Mouse (Mus musculus): ENCODE results near the gene Fbln5.

Gene Fbln5

DNA sequence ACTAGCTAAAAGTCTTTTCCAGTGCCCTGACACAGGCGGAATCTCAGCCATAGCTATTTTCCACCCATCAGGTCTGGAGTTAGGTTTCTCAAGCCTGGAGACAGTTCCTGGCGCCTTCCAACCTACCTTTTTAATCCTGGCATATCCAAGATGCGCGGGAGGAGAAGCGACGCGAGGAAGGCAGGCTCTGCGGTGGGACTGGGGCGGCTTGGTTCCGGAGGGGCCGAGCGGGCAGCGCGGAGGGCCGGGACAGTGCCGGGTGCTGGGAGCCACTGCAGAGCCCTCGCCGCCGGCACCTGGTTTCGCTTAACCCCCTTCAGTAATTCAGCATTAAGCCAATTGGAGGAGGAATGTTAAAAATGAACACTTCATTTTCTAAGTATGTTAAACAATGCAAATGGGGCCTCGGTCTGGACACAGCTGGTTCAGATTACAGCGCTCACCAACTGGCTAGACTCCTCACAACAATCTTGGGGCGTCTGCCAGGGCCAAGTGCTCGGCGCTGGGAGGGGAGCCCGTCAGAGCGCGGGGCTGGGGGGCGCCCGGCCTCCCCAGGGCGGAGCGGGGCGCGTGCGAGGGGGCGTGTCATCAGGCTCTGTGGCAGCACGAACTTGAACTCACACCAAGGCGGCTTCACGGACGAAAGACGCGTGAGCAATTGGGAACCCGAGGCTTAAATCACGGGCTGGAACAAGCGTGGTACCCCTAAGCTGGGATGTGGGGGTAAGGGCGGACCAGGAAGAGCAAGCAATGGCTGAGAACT lies at the start of gene Fbln5:
Gene Fbln5 (minus strand): TSS at position 448 of the 763 bp plus-strand sequence.
- H3K27me3 ChIP-seq (ENCODE audit: insufficient read depth, low read length), result peaks cover 48% of the 10 kb centered on the region
- TF ChIP-seq CTCF (conservative IDR thresholded peaks at IDR 0.05; ENCODE audit: low read length) (no peak), NANOG (IDR thresholded peaks at IDR 0.05; ENCODE audit: borderline replicate concordance, low read length) (no peak), POU5F1 (IDR thresholded peaks at IDR 0.05; ENCODE audit: borderline replicate concordance, low read length) (no peak)
- H3K4me3 ChIP-seq (replicated peaks; ENCODE audit: low read length), result peak within 1 kb of the TSS; percentile 73
- H3K36me3 ChIP-seq (ENCODE audit: insufficient read depth, low read length), result no peaks in the 10 kb centered on the region
- H3K4me1 ChIP-seq (replicated peaks; ENCODE audit: low read depth, low read length), result peaks cover 17% of the 10 kb centered on the region; the same call in 1 of the 2 replicates
- H3K9me3 ChIP-seq (ENCODE audit: low read length), result no peaks in the 10 kb centered on the region

DNA sequence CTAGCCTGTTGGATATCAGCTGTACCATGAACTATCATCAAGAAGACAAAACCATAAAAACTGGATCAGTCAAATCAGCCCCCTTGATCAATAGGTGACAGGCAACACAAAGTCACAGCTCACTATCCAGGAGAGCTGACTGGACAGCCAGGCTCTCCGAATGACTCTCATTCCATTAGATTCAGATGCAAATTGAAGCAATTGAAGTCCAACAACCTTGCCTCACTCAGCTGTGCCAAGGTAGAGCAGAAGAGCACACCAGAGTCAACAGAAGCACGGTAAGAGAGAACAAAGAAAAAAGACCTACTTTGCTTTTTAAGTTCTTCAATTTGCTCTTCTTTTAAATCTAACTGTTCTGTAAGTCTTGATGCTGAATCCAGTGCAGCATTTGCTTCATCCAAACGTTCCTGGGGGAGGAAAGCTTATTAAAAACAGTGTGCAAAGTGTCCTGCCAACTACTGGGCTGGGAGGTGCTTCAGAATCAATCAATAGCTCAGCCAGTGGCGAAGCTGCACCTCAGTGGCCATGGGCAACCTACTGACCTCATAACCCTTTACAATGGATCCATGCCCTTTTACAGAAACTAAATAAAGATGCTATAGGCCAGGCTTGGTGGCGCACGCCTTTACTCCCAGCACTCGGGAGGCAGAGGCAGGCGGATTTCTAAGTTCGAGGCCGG lies 43.6 kb upstream of the Fbln5 start:
- Histone ChIP-seq H3K36me3 (ENCODE audit: insufficient read depth, low read length) (peaks cover 10% of the 10 kb centered on the region; the same call in 1 of the 2 replicates), H3K27me3 (ENCODE audit: insufficient read depth, low read length) (no peaks in the 10 kb centered on the region), H3K9me3 (ENCODE audit: low read length) (no peaks in the 10 kb centered on the region), H3K4me1 (replicated peaks; ENCODE audit: low read depth, low read length) (peaks cover 14% of the 10 kb centered on the region), H3K4me3 (replicated peaks; ENCODE audit: low read length) (no peak overlapping the region)
- TF ChIP-seq NANOG (IDR thresholded peaks at IDR 0.05; ENCODE audit: borderline replicate concordance, low read length) (peak; percentile 38; the same call in 1 of the 2 replicates), POU5F1 (IDR thresholded peaks at IDR 0.05; ENCODE audit: borderline replicate concordance, low read length) (no peak)

DNA sequence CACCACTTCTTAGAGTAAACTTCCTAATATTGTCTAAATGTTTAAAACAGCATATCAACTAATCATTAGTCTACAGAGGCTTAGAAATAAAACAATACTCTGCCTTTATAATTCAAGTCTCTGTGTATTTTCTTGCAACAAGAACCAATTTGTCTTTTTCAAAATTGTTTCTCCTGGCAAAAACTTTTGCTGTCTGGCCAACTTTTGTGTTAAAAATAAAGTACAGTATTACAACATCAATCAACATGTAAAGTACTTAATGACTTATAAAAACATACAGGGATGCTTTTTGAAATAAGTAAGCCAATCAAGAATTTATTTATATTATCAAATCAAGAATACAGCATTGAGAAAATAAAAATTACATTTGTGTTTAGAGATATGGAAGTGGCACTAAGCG lies 41.4 kb upstream of the Fbln5 start:
- Histone ChIP-seq H3K4me1 (replicated peaks; ENCODE audit: low read depth, low read length) (peaks cover 14% of the 10 kb centered on the region), H3K27me3 (ENCODE audit: insufficient read depth, low read length) (no peaks in the 10 kb centered on the region), H3K36me3 (ENCODE audit: insufficient read depth, low read length) (peaks cover 10% of the 10 kb centered on the region; the same call in 1 of the 2 replicates), H3K4me3 (replicated peaks; ENCODE audit: low read length) (no peak overlapping the region), H3K9me3 (ENCODE audit: low read length) (no peaks in the 10 kb centered on the region)
- TF ChIP-seq NANOG (IDR thresholded peaks at IDR 0.05; ENCODE audit: borderline replicate concordance, low read length) (no peak), POU5F1 (IDR thresholded peaks at IDR 0.05; ENCODE audit: borderline replicate concordance, low read length) (no peak), CTCF (conservative IDR thresholded peaks at IDR 0.05; ENCODE audit: low read length) (no peak)

DNA sequence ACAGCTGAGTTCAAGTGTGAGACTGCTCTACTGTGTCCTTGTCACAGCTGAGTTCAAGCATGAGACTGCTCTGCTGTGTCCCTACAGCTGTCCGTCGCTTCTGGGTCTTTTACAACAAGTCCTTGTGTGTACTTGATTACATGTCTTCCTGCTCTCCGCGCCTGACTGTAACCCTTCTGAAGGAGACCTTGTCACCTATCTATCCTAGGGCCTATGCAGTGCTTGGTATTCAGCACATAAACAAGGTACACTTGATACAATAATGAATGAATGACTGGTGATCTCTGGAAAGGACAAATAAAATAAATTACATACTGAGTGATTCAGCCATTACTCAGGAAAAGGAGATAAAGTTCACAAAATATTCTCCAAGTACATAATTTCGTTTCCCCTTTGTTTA lies 39.2 kb upstream of the Fbln5 start:
- Histone ChIP-seq H3K36me3 (ENCODE audit: insufficient read depth, low read length) (0 out of 2 replicates have a peak, but pooled peaks cover 5% of the 10 kb centered on the region), H3K4me1 (replicated peaks; ENCODE audit: low read depth, low read length) (peaks cover 15% of the 10 kb centered on the region), H3K27me3 (ENCODE audit: insufficient read depth, low read length) (no peaks in the 10 kb centered on the region), H3K9me3 (ENCODE audit: low read length) (no peaks in the 10 kb centered on the region), H3K4me3 (replicated peaks; ENCODE audit: low read length) (no peak overlapping the region)
- no peak for TF ChIP-seq NANOG (IDR thresholded peaks at IDR 0.05; ENCODE audit: borderline replicate concordance, low read length)
- no peak for TF ChIP-seq CTCF (conservative IDR thresholded peaks at IDR 0.05; ENCODE audit: low read length)
- no peak for TF ChIP-seq POU5F1 (IDR thresholded peaks at IDR 0.05; ENCODE audit: borderline replicate concordance, low read length)

DNA sequence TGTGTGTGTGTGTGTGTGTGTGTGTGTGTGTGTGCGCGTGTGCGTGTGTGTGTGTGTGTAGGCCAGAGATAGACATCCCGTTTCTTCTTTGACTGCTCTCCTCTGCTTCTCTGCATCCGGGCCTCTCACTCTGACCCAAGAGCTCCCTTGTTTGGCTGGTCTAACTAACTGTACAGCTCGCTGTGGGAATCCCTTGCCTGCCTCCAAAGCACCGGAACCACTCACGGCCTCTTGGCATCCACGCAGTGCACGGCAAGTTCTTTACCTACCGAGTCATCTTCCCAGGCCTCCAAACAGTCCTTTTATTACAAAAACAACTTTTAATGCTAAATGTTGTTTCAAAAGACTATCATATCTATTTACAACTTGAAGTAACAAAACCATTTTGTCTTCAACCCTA lies 35.5 kb upstream of the Fbln5 start:
- Histone ChIP-seq H3K9me3 (ENCODE audit: low read length) (no peaks in the 10 kb centered on the region), H3K4me3 (replicated peaks; ENCODE audit: low read length) (no peak overlapping the region), H3K27me3 (ENCODE audit: insufficient read depth, low read length) (no peaks in the 10 kb centered on the region), H3K36me3 (ENCODE audit: insufficient read depth, low read length) (no peaks in the 10 kb centered on the region), H3K4me1 (replicated peaks; ENCODE audit: low read depth, low read length) (peaks cover 4% of the 10 kb centered on the region; the same call in 1 of the 2 replicates)
- TF ChIP-seq NANOG (IDR thresholded peaks at IDR 0.05; ENCODE audit: borderline replicate concordance, low read length) (no peak), CTCF (conservative IDR thresholded peaks at IDR 0.05; ENCODE audit: low read length) (no peak), POU5F1 (IDR thresholded peaks at IDR 0.05; ENCODE audit: borderline replicate concordance, low read length) (no peak)

DNA sequence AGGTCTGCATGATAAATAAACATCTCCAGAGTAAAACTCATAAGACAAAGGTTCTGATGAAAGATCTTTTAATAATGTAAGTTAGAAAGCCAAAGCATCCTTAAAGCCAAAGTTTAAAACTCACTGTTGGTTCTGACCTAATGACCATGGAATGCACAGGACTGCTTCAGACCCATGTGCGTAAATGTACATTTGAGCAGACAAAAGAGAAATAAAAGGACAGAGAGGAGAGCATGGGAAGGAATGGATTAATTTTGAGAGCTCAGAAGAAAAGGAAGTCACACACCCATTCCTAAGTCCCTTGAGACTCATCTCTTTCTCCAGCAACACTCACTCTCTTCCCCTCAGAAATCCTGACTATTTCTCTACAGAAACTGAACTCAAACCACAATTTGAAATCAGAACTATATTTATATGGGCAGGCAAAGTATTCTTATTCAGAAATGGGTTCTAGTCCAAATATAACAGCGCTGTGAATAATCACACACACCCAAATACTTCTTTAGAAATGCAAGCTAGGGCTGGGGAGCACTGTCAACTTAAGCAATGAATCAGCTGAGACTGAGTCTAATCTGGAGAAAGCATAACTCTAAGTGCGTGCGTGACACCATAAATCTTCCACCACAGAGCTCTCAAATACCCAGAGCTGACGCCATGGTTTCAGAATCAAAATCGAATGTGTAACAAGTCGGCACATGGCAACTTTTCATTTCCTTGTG lies 33.1 kb upstream of the Fbln5 start:
- Histone ChIP-seq H3K9me3 (ENCODE audit: low read length) (no peaks in the 10 kb centered on the region), H3K4me3 (replicated peaks; ENCODE audit: low read length) (no peak overlapping the region), H3K27me3 (ENCODE audit: insufficient read depth, low read length) (no peaks in the 10 kb centered on the region), H3K36me3 (ENCODE audit: insufficient read depth, low read length) (no peaks in the 10 kb centered on the region), H3K4me1 (replicated peaks; ENCODE audit: low read depth, low read length) (peaks cover 4% of the 10 kb centered on the region; the same call in 1 of the 2 replicates)
- TF ChIP-seq NANOG (IDR thresholded peaks at IDR 0.05; ENCODE audit: borderline replicate concordance, low read length), result no peak
- TF ChIP-seq CTCF (conservative IDR thresholded peaks at IDR 0.05; ENCODE audit: low read length), result no peak
- no peak for TF ChIP-seq POU5F1 (IDR thresholded peaks at IDR 0.05; ENCODE audit: borderline replicate concordance, low read length)

DNA sequence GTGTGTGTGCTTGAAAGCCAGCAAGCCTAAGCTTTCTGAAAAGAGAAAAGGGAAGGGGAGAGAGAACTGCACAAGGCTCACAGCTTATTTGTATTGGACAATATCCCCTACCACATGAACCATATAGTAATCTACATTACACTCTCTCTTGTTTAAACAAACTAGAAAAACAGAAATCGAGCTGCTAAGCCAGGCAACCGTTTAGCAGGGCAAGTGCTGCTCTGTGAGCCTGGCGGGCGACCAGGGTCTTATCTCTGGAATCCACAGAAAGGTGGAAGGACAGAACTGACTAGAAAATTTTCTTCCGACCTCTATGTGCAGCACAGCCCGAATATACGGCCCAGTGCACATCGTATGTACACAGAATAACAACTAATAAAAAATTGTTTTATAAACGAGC lies 32.5 kb upstream of the Fbln5 start:
- Histone ChIP-seq H3K9me3 (ENCODE audit: low read length) (no peaks in the 10 kb centered on the region), H3K4me3 (replicated peaks; ENCODE audit: low read length) (no peak overlapping the region), H3K27me3 (ENCODE audit: insufficient read depth, low read length) (no peaks in the 10 kb centered on the region), H3K4me1 (replicated peaks; ENCODE audit: low read depth, low read length) (peaks cover 4% of the 10 kb centered on the region; the same call in 1 of the 2 replicates), H3K36me3 (ENCODE audit: insufficient read depth, low read length) (no peaks in the 10 kb centered on the region)
- TF ChIP-seq CTCF (conservative IDR thresholded peaks at IDR 0.05; ENCODE audit: low read length), result no peak
- no peak for TF ChIP-seq NANOG (IDR thresholded peaks at IDR 0.05; ENCODE audit: borderline replicate concordance, low read length)
- TF ChIP-seq POU5F1 (IDR thresholded peaks at IDR 0.05; ENCODE audit: borderline replicate concordance, low read length), result no peak

Data from E14TG2a.4 (cell line).